Mouse (Mus musculus) thymus, adult 2 months (tissue): ENCODE measurements at regions not wholly inside any gene's neighbourhood (a gene's known extent, or its start where the extent isn't known, plus 50 kb on each side); places are given as distances from the start of the nearest gene placed in this dataset.

ENCODE experiments used
- DNase-seq: peaks from one replicate; pipeline ENCODE4 v3.0.0; 2021
- H3K27ac ChIP-seq: fragments of 200-500 bp; 2 replicates; pipeline ENCODE4 v1.5.1; 2012; ENCODE audit warnings: low read length, control low read depth; ENCODE audit not compliant: control insufficient read depth, insufficient read depth
- H3K27me3 ChIP-seq: fragments of 200-500 bp; 2 replicates; pipeline ENCODE4 v1.6.1; 2012; ENCODE audit warnings: mild to moderate bottlenecking, low read length, moderate library complexity, mixed read lengths; ENCODE audit not compliant: control insufficient read depth, insufficient read depth
- H3K36me3 ChIP-seq: fragments of 200-500 bp; 2 replicates; pipeline ENCODE4 v1.6.1; 2012; ENCODE audit warnings: mild to moderate bottlenecking, low read length, moderate library complexity; ENCODE audit not compliant: control insufficient read depth, insufficient read depth
- H3K4me1 ChIP-seq: fragments of 200-500 bp; replicated peaks from 2 replicates; pipeline ENCODE4 v1.6.1; 2012; ENCODE audit warnings: low read length; ENCODE audit not compliant: control insufficient read depth, insufficient read depth
- H3K4me3 ChIP-seq: fragments of 200-500 bp; 2 replicates; pipeline ENCODE4 v1.5.1; 2012; ENCODE audit warnings: mild to moderate bottlenecking, low read length, control low read depth, moderate library complexity; ENCODE audit not compliant: control insufficient read depth, insufficient read depth
- CTCF ChIP-seq: fragments of 200-500 bp; IDR thresholded peaks from 2 replicates; pipeline ENCODE4 v1.5.1; 2012; ENCODE audit warnings: mild to moderate bottlenecking, control low read depth, low read length, moderate library complexity, borderline replicate concordance; ENCODE audit not compliant: control insufficient read depth, poor library complexity, insufficient read depth; ENCODE audit errors: extremely low read depth
- POLR2A ChIP-seq: fragments of 200-500 bp; IDR thresholded peaks from 2 replicates; pipeline ENCODE4 v1.6.1; 2012; ENCODE audit warnings: mild to moderate bottlenecking, low read length, control low read depth, moderate library complexity; ENCODE audit not compliant: control insufficient read depth, poor library complexity, insufficient read depth; ENCODE audit errors: extremely low read depth
- WGBS: fragments of 180-500 bp; shearing (Covaris S2); methylation state at CpG from one replicate; pipeline ENCODE4 v1.1.7; 2018; 5-methylcytosine and 5-hydroxymethylcytosine counted together

- WGBS = 67% methylated on average over 2 of the region's 2 CpGs
- DNase-seq = no peak
- H3K4me1 ChIP-seq = no peaks in the 10 kb centered on the region
- H3K27ac ChIP-seq = no peak overlapping the region
- no peaks in the 10 kb centered on the region for H3K27me3 ChIP-seq
- H3K36me3 ChIP-seq = no peaks in the 10 kb centered on the region
- H3K4me3 ChIP-seq = no peak overlapping the region
- TF ChIP-seq CTCF (no peak), POLR2A (no peak)
Observed at GRCm38 (mm10) chr1:77244642-77245041, 270.2 kb downstream of the Epha4 start.

DNA sequence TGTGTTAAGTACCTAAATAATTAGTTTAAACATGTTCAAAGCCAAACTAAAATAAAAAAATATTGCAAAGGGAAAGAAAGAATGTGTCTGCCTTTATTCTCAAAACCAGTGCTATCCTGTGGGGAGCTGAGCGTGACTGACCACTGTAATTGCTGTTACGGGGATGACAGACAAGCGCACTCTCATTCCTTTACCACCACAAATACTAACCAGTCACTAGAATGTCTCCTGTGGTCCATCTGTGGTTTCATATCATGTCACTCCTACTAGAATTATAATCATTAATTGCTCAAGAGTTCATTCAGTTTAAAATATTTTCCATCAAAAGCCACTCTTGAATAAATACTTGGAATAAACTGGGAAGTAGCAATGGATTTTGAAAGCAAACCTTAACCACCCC is 268.8 kb downstream of the Epha4 start:
- Histone ChIP-seq H3K36me3 (no peaks in the 10 kb centered on the region), H3K4me1 (no peaks in the 10 kb centered on the region), H3K27me3 (no peaks in the 10 kb centered on the region), H3K4me3 (no peak overlapping the region), H3K27ac (no peak overlapping the region)
- WGBS = 92% methylated on average over 3 of the region's 3 CpGs
- no peak for DNase-seq
- TF ChIP-seq POLR2A = no peak
- TF ChIP-seq CTCF = no peak

DNA sequence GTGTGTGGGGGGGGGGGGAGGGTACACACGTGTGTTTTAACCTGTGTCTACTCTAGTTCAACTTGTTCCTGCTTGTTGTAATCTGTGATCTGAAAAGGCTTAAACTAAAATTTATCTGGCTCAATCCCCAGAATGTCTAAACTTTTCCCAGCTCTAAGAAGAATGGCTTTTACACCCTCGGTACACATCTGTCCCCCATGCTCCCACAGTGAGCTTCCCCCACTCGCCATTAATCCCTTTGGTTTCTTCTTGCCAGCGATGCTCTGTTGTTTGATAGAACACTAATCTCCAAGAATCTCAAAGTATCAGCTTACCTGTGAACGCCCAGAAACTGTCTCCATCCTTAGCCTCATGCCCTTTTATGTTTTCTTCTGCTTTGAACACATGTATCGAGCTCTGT is 260.6 kb downstream of the Epha4 start:
- TF ChIP-seq CTCF (no peak), POLR2A (no peak)
- no peaks in the 10 kb centered on the region for H3K36me3 ChIP-seq
- H3K4me1 ChIP-seq = no peaks in the 10 kb centered on the region
- H3K4me3 ChIP-seq = no peak overlapping the region
- WGBS = 87% methylated on average over 6 of the region's 6 CpGs
- H3K27me3 ChIP-seq = no peaks in the 10 kb centered on the region
- no peak overlapping the region for H3K27ac ChIP-seq
- DNase-seq = no peak

GRCm38 (mm10) chr1:77256115-77256842 is 258.6 kb downstream of the Epha4 start:
- 90% methylated on average over 14 of the region's 14 CpGs for WGBS
- H3K4me1 ChIP-seq = no peaks in the 10 kb centered on the region
- H3K27me3 ChIP-seq = no peaks in the 10 kb centered on the region
- no peak for DNase-seq
- TF ChIP-seq POLR2A = no peak
- no peak for TF ChIP-seq CTCF
- H3K36me3 ChIP-seq = no peaks in the 10 kb centered on the region
- H3K4me3 ChIP-seq = no peak overlapping the region
- H3K27ac ChIP-seq = no peak overlapping the region

DNA sequence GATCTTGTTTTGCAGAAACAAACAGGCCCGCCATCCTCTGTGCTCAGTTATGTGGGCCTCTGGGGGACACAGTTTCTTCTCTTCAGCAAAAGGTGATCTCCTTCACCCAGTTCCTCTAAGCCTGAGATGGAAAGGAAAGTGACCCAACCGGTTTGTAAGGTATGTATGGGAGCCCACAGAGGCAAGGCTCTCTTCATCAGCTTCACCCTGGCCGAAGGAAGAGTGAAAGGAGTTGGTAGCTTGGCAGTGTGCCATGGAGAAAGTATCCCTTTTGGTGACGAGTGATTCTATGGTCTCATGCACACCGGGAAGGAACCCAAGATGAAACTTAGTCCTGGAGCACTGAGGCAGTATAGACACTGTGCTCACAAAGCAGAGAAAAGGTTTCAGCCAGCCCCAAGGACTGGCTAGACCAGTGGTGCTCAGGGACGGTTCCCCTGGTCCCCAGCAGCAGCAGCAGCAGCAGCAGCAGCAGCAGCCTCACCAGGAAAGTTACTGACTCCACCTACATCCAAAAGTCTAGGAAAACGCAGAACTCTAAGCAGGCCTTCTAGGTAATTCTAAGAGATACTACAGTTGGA is 256.1 kb downstream of the Epha4 start:
- DNase-seq = no peak
- no peaks in the 10 kb centered on the region for H3K36me3 ChIP-seq
- WGBS = 74% methylated on average over 7 of the region's 7 CpGs
- H3K4me1 ChIP-seq = no peaks in the 10 kb centered on the region
- H3K4me3 ChIP-seq = no peak overlapping the region
- H3K27me3 ChIP-seq = no peaks in the 10 kb centered on the region
- no peak overlapping the region for H3K27ac ChIP-seq
- TF ChIP-seq CTCF (no peak), POLR2A (no peak)

DNA sequence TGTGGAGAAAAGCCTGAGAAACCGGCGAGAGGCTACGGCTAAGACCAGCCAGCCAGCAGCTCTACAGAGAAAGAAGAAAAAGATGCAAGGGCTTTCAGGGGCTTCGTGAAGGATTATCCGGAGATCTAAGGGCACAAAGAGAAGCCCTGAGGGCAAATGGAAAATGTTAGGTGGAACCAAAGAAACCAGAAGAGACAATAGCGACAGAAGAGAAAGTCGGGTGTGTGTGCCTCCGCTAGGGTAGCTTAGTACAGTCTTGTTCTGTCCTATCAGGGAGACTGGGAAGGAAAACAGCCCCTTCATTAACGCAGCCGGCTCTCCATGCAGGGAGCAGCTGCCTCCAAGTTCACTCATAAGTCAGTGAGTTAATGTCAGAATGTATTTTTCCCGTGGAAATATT is 255.1 kb downstream of the Epha4 start:
- no peak for TF ChIP-seq CTCF
- Histone ChIP-seq H3K27me3 (no peaks in the 10 kb centered on the region), H3K36me3 (no peaks in the 10 kb centered on the region), H3K4me1 (no peaks in the 10 kb centered on the region), H3K27ac (no peak overlapping the region), H3K4me3 (no peak overlapping the region)
- DNase-seq = no peak
- WGBS = 92% methylated on average over 11 of the region's 11 CpGs
